Mouse (Mus musculus): ENCODE measurements at regions not wholly inside any gene's neighbourhood (a gene's known extent, or its start where the extent isn't known, plus 50 kb on each side); places are given as distances from the start of the nearest gene placed in this dataset.
A peak's percentile ranks its signal among the peaks of the same experiment; 100 is the strongest.

- no peaks in the 10 kb centered on the region for H3K9me3 ChIP-seq (replicated peaks; ENCODE audit: low read length)
- no peaks in the 10 kb centered on the region for H3K36me3 ChIP-seq (ENCODE audit: insufficient read depth, low read length)
- WGBS = 89% methylated on average over 4 of the region's 4 CpGs
- ATAC-seq (replicated peaks; ENCODE audit: low FRiP score, low read depth) (no peak), DNase-seq (ENCODE audit: low spot score) (no peak)
- no peak overlapping the region for H3K4me3 ChIP-seq (replicated peaks; ENCODE audit: low read depth, low read length)
- no peak overlapping the region for H3K4me2 ChIP-seq (ENCODE audit: low read length)
- H3K9ac ChIP-seq (ENCODE audit: low read depth, low read length) = no peak overlapping the region
- no peak for TF ChIP-seq CTCF (IDR thresholded peaks at IDR 0.05; ENCODE audit: low read depth)
- H3K27me3 ChIP-seq (ENCODE audit: insufficient read depth, low read length) = no peaks in the 10 kb centered on the region
- 0 out of 2 replicates have a peak, but pooled peaks cover 11% of the 10 kb centered on the region for H3K4me1 ChIP-seq (replicated peaks; ENCODE audit: insufficient read depth, low read length)
- H3K27ac ChIP-seq = no peak overlapping the region
Measured at GRCm38 (mm10) chr13:47858946-47859345, 402.1 kb upstream of the Id4 start.

GRCm38 (mm10) chr13:47860316-47860715 lies 400.7 kb upstream of the Id4 start:
- no peak; the same call in 1 of the 2 replicates for ATAC-seq (replicated peaks; ENCODE audit: low FRiP score, low read depth)
- no peak overlapping the region for H3K4me3 ChIP-seq (replicated peaks; ENCODE audit: low read depth, low read length)
- H3K4me2 ChIP-seq (ENCODE audit: low read length) = no peak overlapping the region
- no peak for TF ChIP-seq CTCF (IDR thresholded peaks at IDR 0.05; ENCODE audit: low read depth)
- no peaks in the 10 kb centered on the region for H3K9me3 ChIP-seq (replicated peaks; ENCODE audit: low read length)
- H3K9ac ChIP-seq (ENCODE audit: low read depth, low read length) = no peak overlapping the region
- H3K27ac ChIP-seq = no peak overlapping the region
- 0 out of 2 replicates have a peak, but pooled peaks cover 9% of the 10 kb centered on the region for H3K4me1 ChIP-seq (replicated peaks; ENCODE audit: insufficient read depth, low read length)
- no peaks in the 10 kb centered on the region for H3K36me3 ChIP-seq (ENCODE audit: insufficient read depth, low read length)
- WGBS = 48% methylated on average over 8 of the region's 8 CpGs
- H3K27me3 ChIP-seq (ENCODE audit: insufficient read depth, low read length) = no peaks in the 10 kb centered on the region
- peak; percentile 46 for DNase-seq (ENCODE audit: low spot score)

- no peak overlapping the region for H3K9ac ChIP-seq (ENCODE audit: low read depth, low read length)
- H3K4me1 ChIP-seq (replicated peaks; ENCODE audit: insufficient read depth, low read length) = no peaks in the 10 kb centered on the region
- no peaks in the 10 kb centered on the region for H3K36me3 ChIP-seq (ENCODE audit: insufficient read depth, low read length)
- no peak for TF ChIP-seq CTCF (IDR thresholded peaks at IDR 0.05; ENCODE audit: low read depth)
- no peak for DNase-seq (ENCODE audit: low spot score)
- ATAC-seq (replicated peaks; ENCODE audit: low FRiP score, low read depth) = no peak
- 39% methylated on average over 3 of the region's 3 CpGs for WGBS
- no peak overlapping the region for H3K4me3 ChIP-seq (replicated peaks; ENCODE audit: low read depth, low read length)
- H3K27me3 ChIP-seq (ENCODE audit: insufficient read depth, low read length) = no peaks in the 10 kb centered on the region
- no peaks in the 10 kb centered on the region for H3K9me3 ChIP-seq (replicated peaks; ENCODE audit: low read length)
- H3K4me2 ChIP-seq (ENCODE audit: low read length) = no peak overlapping the region
- no peak overlapping the region for H3K27ac ChIP-seq
Measured at GRCm38 (mm10) chr13:47862896-47863295, 398.1 kb upstream of the Id4 start.

- Histone ChIP-seq H3K27me3 (ENCODE audit: insufficient read depth, low read length) (no peaks in the 10 kb centered on the region), H3K4me2 (ENCODE audit: low read length) (no peak overlapping the region), H3K4me3 (replicated peaks; ENCODE audit: low read depth, low read length) (no peak overlapping the region), H3K4me1 (replicated peaks; ENCODE audit: insufficient read depth, low read length) (no peaks in the 10 kb centered on the region), H3K9me3 (replicated peaks; ENCODE audit: low read length) (no peaks in the 10 kb centered on the region), H3K36me3 (ENCODE audit: insufficient read depth, low read length) (no peaks in the 10 kb centered on the region), H3K27ac (no peak overlapping the region), H3K9ac (ENCODE audit: low read depth, low read length) (no peak overlapping the region)
- ATAC-seq (replicated peaks; ENCODE audit: low FRiP score, low read depth) = no peak
- WGBS = 68% methylated on average over 4 of the region's 4 CpGs
- no peak for TF ChIP-seq CTCF (IDR thresholded peaks at IDR 0.05; ENCODE audit: low read depth)
- DNase-seq (ENCODE audit: low spot score) = no peak
Measured at GRCm38 (mm10) chr13:47868656-47869055, 392.4 kb upstream of the Id4 start.

GRCm38 (mm10) chr13:47869670-47870532 lies 391.1 kb upstream of the Id4 start:
- 40% methylated on average over 10 of the region's 10 CpGs for WGBS
- Histone ChIP-seq H3K4me3 (replicated peaks; ENCODE audit: low read depth, low read length) (no peak overlapping the region), H3K36me3 (ENCODE audit: insufficient read depth, low read length) (no peaks in the 10 kb centered on the region), H3K9me3 (replicated peaks; ENCODE audit: low read length) (no peaks in the 10 kb centered on the region), H3K4me2 (ENCODE audit: low read length) (no peak overlapping the region), H3K9ac (ENCODE audit: low read depth, low read length) (no peak overlapping the region), H3K27me3 (ENCODE audit: insufficient read depth, low read length) (no peaks in the 10 kb centered on the region), H3K27ac (no peak overlapping the region), H3K4me1 (replicated peaks; ENCODE audit: insufficient read depth, low read length) (no peaks in the 10 kb centered on the region)
- TF ChIP-seq CTCF (IDR thresholded peaks at IDR 0.05; ENCODE audit: low read depth) = no peak
- ATAC-seq (replicated peaks; ENCODE audit: low FRiP score, low read depth) = no peak
- DNase-seq (ENCODE audit: low spot score) = peak; percentile 51

GRCm38 (mm10) chr13:47872645-47873044 lies 388.4 kb upstream of the Id4 start:
- 36% methylated on average over 11 of the region's 11 CpGs for WGBS
- Histone ChIP-seq H3K27ac (no peak overlapping the region), H3K27me3 (ENCODE audit: insufficient read depth, low read length) (no peaks in the 10 kb centered on the region), H3K4me3 (replicated peaks; ENCODE audit: low read depth, low read length) (no peak overlapping the region), H3K4me1 (replicated peaks; ENCODE audit: insufficient read depth, low read length) (no peaks in the 10 kb centered on the region), H3K4me2 (ENCODE audit: low read length) (no peak overlapping the region), H3K9me3 (replicated peaks; ENCODE audit: low read length) (no peaks in the 10 kb centered on the region), H3K36me3 (ENCODE audit: insufficient read depth, low read length) (no peaks in the 10 kb centered on the region), H3K9ac (ENCODE audit: low read depth, low read length) (no peak overlapping the region)
- ATAC-seq (replicated peaks; ENCODE audit: low FRiP score, low read depth) (no peak), DNase-seq (ENCODE audit: low spot score) (peak; percentile 49)
- no peak for TF ChIP-seq CTCF (IDR thresholded peaks at IDR 0.05; ENCODE audit: low read depth)
